Mouse (Mus musculus) heart, postnatal 0 days (tissue): ENCODE data around the gene Syngr2.

Experiments used
- CTCF ChIP-seq: IDR thresholded peaks from 2 replicates; pipeline ENCODE4 v1.5.1; 2016; ENCODE audit warnings: antibody characterized with exemption, control low read depth, low read depth
- EP300 ChIP-seq: IDR thresholded peaks from 2 replicates; pipeline ENCODE4 v1.6.1; 2016; ENCODE audit warnings: antibody characterized with exemption, low read depth

GRCm38 (mm10) chr11:117813867-117814266 lies 4.4 kb downstream of the Syngr2 start:
- TF ChIP-seq EP300 (no peak), CTCF (no peak)
